Mouse (Mus musculus) stomach, embryonic 14.5 days (tissue): ENCODE data around the gene Cd3e. TPM values are rescaled to one million over a fixed set of nuclear protein-coding genes. Genes with fewer than 3 reads are reported as not detected.

ENCODE experiments used
- ATAC-seq: fragments of 200-750 bp; cut with Nextera tagmentation; 2 replicates; pipeline ENCODE4 v1.8.0; 2017; ENCODE audit warnings: low read depth, moderate TSS enrichment; ENCODE audit not compliant: insufficient number of reproducible peaks, insufficient read depth, low FRiP score
- H3K27ac ChIP-seq: fragments of 300-500 bp; sonication (generic); 2 replicates; pipeline ENCODE4 v1.5.1; 2014; ENCODE audit warnings: mild to moderate bottlenecking, low read length, moderate library complexity, mixed read lengths
- H3K27me3 ChIP-seq: fragments of 300-500 bp; sonication (generic); 2 replicates; pipeline ENCODE4 v1.6.1; 2014; ENCODE audit warnings: low read length, control low read depth, mixed read lengths; ENCODE audit not compliant: control insufficient read depth, insufficient read depth
- H3K36me3 ChIP-seq: fragments of 300-500 bp; sonication (generic); 2 replicates; pipeline ENCODE4 v1.6.1; 2014; ENCODE audit warnings: mild to moderate bottlenecking, control low read depth, low read length, moderate library complexity, mixed read lengths; ENCODE audit not compliant: control insufficient read depth, insufficient read depth
- H3K4me1 ChIP-seq: fragments of 300-500 bp; sonication (generic); 2 replicates; pipeline ENCODE4 v1.6.1; 2014; ENCODE audit warnings: low read length, control low read depth, mixed read lengths; ENCODE audit not compliant: control insufficient read depth, insufficient read depth
- H3K4me2 ChIP-seq: fragments of 300-500 bp; sonication (generic); replicated peaks from 2 replicates; pipeline ENCODE4 v1.6.1; 2014; ENCODE audit warnings: low read depth, low read length, control low read depth
- H3K4me3 ChIP-seq: fragments of 300-500 bp; sonication (generic); 2 replicates; pipeline ENCODE4 v1.5.1; 2014; ENCODE audit warnings: low read depth, low read length, control low read depth
- H3K9ac ChIP-seq: fragments of 300-500 bp; sonication (generic); replicated peaks from 2 replicates; pipeline ENCODE4 v1.6.1; 2014; ENCODE audit warnings: low read depth, mild to moderate bottlenecking, control low read depth, low read length, moderate library complexity, mixed read lengths
- H3K9me3 ChIP-seq: fragments of 300-500 bp; sonication (generic); 2 replicates; pipeline ENCODE4 v1.6.1; 2016; ENCODE audit warnings: low read depth, low read length, control low read depth; ENCODE audit not compliant: control insufficient read depth
- WGBS: fragments of 180-500 bp; shearing (Covaris S2); extraction: QIAGEN DNeasy Blood & Tissue Kit; methylation state at CpG from one replicate; pipeline ENCODE4 v1.1.7; 2014; 5-methylcytosine and 5-hydroxymethylcytosine counted together
- polyA plus RNA-seq: library from polyadenylated mRNA; unstranded; fragments of >200 nt; fragmentation: Nextera tagmentation; extraction: Ambion mirVana; gene quantifications from 2 replicates; pipeline ENCODE4 v1.2.1, GENCODE M21; 2014

Cd3e gene
- polyA plus RNA-seq, 1 experiment from 2014 or later: not detected

- no peaks in the 10 kb centered on the region for H3K9me3 ChIP-seq
- no peak overlapping the region for H3K9ac ChIP-seq
- no peak overlapping the region for H3K4me2 ChIP-seq
- 80% methylated on average over 4 of the region's 4 CpGs for WGBS
- H3K27ac ChIP-seq: no peak overlapping the region
- no peaks in the 10 kb centered on the region for H3K36me3 ChIP-seq
- ATAC-seq: no peak
- H3K4me1 ChIP-seq: no peaks in the 10 kb centered on the region
- H3K4me3 ChIP-seq: no peak overlapping the region
- no peaks in the 10 kb centered on the region for H3K27me3 ChIP-seq
Observed at GRCm38 (mm10) chr9:45008342-45008741, 1.1 kb downstream of the Cd3e start.

GRCm38 (mm10) chr9:45007404-45007803 lies 2.0 kb downstream of the Cd3e start:
- H3K4me1 ChIP-seq: no peaks in the 10 kb centered on the region
- H3K36me3 ChIP-seq: no peaks in the 10 kb centered on the region
- no peak for ATAC-seq
- H3K4me2 ChIP-seq: no peak overlapping the region
- WGBS: 68% methylated on average over 12 of the region's 12 CpGs
- H3K4me3 ChIP-seq: no peak overlapping the region
- H3K9ac ChIP-seq: no peak overlapping the region
- H3K27me3 ChIP-seq: no peaks in the 10 kb centered on the region
- no peaks in the 10 kb centered on the region for H3K9me3 ChIP-seq
- H3K27ac ChIP-seq: no peak overlapping the region

- 69% methylated on average over 3 of the region's 3 CpGs for WGBS
- Histone ChIP-seq H3K36me3 (no peaks in the 10 kb centered on the region), H3K9me3 (no peaks in the 10 kb centered on the region), H3K4me3 (no peak overlapping the region), H3K27me3 (no peaks in the 10 kb centered on the region), H3K4me1 (no peaks in the 10 kb centered on the region), H3K27ac (no peak overlapping the region), H3K4me2 (no peak overlapping the region), H3K9ac (no peak overlapping the region)
- no peak for ATAC-seq
Observed at GRCm38 (mm10) chr9:45000249-45000648, 9.2 kb downstream of the Cd3e start.

GRCm38 (mm10) chr9:44999776-45000175 lies 9.7 kb downstream of the Cd3e start:
- no peak overlapping the region for H3K9ac ChIP-seq
- H3K36me3 ChIP-seq: no peaks in the 10 kb centered on the region
- no peak for ATAC-seq
- no peak overlapping the region for H3K27ac ChIP-seq
- no peak overlapping the region for H3K4me3 ChIP-seq
- no peaks in the 10 kb centered on the region for H3K27me3 ChIP-seq
- H3K9me3 ChIP-seq: no peaks in the 10 kb centered on the region
- H3K4me2 ChIP-seq: no peak overlapping the region
- WGBS: 77% methylated on average over 5 of the region's 5 CpGs
- H3K4me1 ChIP-seq: no peaks in the 10 kb centered on the region

- Histone ChIP-seq H3K9me3 (no peaks in the 10 kb centered on the region), H3K9ac (no peak overlapping the region), H3K4me1 (no peaks in the 10 kb centered on the region), H3K36me3 (no peaks in the 10 kb centered on the region), H3K27ac (no peak overlapping the region), H3K4me3 (no peak overlapping the region), H3K27me3 (no peaks in the 10 kb centered on the region), H3K4me2 (no peak overlapping the region)
- WGBS: 54% methylated on average over 6 of the region's 6 CpGs
- ATAC-seq: no peak
Observed at GRCm38 (mm10) chr9:44999171-44999570, 10.3 kb downstream of the Cd3e start.

- WGBS: 69% methylated on average over 11 of the region's 11 CpGs
Observed at GRCm38 (mm10) chr9:44998138-44998537, 11.3 kb downstream of the Cd3e start.

GRCm38 (mm10) chr9:44996590-44996989 lies 12.8 kb downstream of the Cd3e start:
- H3K4me2 ChIP-seq: no peak overlapping the region
- no peak overlapping the region for H3K27ac ChIP-seq
- no peaks in the 10 kb centered on the region for H3K4me1 ChIP-seq
- H3K27me3 ChIP-seq: no peaks in the 10 kb centered on the region
- no peaks in the 10 kb centered on the region for H3K36me3 ChIP-seq
- ATAC-seq: no peak
- no peak overlapping the region for H3K9ac ChIP-seq
- 96% methylated on average over 7 of the region's 7 CpGs for WGBS
- no peak overlapping the region for H3K4me3 ChIP-seq
- no peaks in the 10 kb centered on the region for H3K9me3 ChIP-seq

More at GRCm38 (mm10) chr9:44998138-44998537, 11.3 kb downstream of the Cd3e start:
- ATAC-seq: no peak
- H3K4me3 ChIP-seq: no peak overlapping the region
- no peaks in the 10 kb centered on the region for H3K4me1 ChIP-seq
- no peak overlapping the region for H3K27ac ChIP-seq
- H3K4me2 ChIP-seq: no peak overlapping the region
- H3K36me3 ChIP-seq: no peaks in the 10 kb centered on the region
- H3K9ac ChIP-seq: no peak overlapping the region
- no peaks in the 10 kb centered on the region for H3K27me3 ChIP-seq
- H3K9me3 ChIP-seq: no peaks in the 10 kb centered on the region

GRCm38 (mm10) chr9:44994962-44995361 lies 14.5 kb downstream of the Cd3e start:
- Histone ChIP-seq H3K36me3 (no peaks in the 10 kb centered on the region), H3K4me1 (no peaks in the 10 kb centered on the region), H3K27ac (no peak overlapping the region), H3K27me3 (no peaks in the 10 kb centered on the region), H3K9ac (no peak overlapping the region), H3K4me2 (no peak overlapping the region), H3K9me3 (no peaks in the 10 kb centered on the region), H3K4me3 (no peak overlapping the region)
- no peak for ATAC-seq
- WGBS: 59% methylated on average over 4 of the region's 4 CpGs

- H3K36me3 ChIP-seq: no peaks in the 10 kb centered on the region
- ATAC-seq: no peak
- no peaks in the 10 kb centered on the region for H3K9me3 ChIP-seq
- no peak overlapping the region for H3K9ac ChIP-seq
- WGBS: 71% methylated on average over 2 of the region's 2 CpGs
- no peaks in the 10 kb centered on the region for H3K4me1 ChIP-seq
- no peak overlapping the region for H3K4me2 ChIP-seq
- no peaks in the 10 kb centered on the region for H3K27me3 ChIP-seq
- no peak overlapping the region for H3K4me3 ChIP-seq
- no peak overlapping the region for H3K27ac ChIP-seq
Observed at GRCm38 (mm10) chr9:44993268-44993667, 16.2 kb downstream of the Cd3e start.
